Mouse (Mus musculus): ENCODE results near the gene Dlx4. TPM values are rescaled to one million over a fixed set of nuclear protein-coding genes. Genes with fewer than 3 reads are reported as not detected.

The Dlx4 gene
- polyA plus RNA-seq, 1 experiment from 2014 or later = not detected

GRCm38 (mm10) chr11:95096608-95097373 is 49.3 kb downstream of the Dlx4 start:
- Histone ChIP-seq H3K4me3 (no peak overlapping the region), H3K9me3 (no peaks in the 10 kb centered on the region), H3K27ac (no peak overlapping the region; the same call in 1 of the 2 replicates), H3K4me1 (replicated peaks) (peaks cover 11% of the 10 kb centered on the region), H3K27me3 (0 out of 2 replicates have a peak, but pooled peaks cover 12% of the 10 kb centered on the region), H3K36me3 (no peaks in the 10 kb centered on the region), H3K4me2 (no peak overlapping the region), H3K9ac (no peak overlapping the region; the same call in 1 of the 2 replicates)
- WGBS = 51% methylated on average over 4 of the region's 4 CpGs
- ATAC-seq (ENCODE audit: low FRiP score) = no peak

- Histone ChIP-seq H3K9ac (no peak overlapping the region), H3K9me3 (no peaks in the 10 kb centered on the region), H3K4me2 (no peak overlapping the region), H3K27me3 (0 out of 2 replicates have a peak, but pooled peaks cover 11% of the 10 kb centered on the region), H3K4me1 (replicated peaks) (peaks cover 11% of the 10 kb centered on the region), H3K27ac (no peak overlapping the region), H3K4me3 (no peak overlapping the region), H3K36me3 (no peaks in the 10 kb centered on the region)
- WGBS = 82% methylated on average over 10 of the region's 10 CpGs
- ATAC-seq (ENCODE audit: low FRiP score) = no peak
Measured at GRCm38 (mm10) chr11:95095596-95095995, 50.5 kb downstream of the Dlx4 start.

GRCm38 (mm10) chr11:95093077-95093476 is 53.0 kb downstream of the Dlx4 start:
- no peaks in the 10 kb centered on the region for H3K36me3 ChIP-seq
- no peaks in the 10 kb centered on the region for H3K9me3 ChIP-seq
- no peak overlapping the region for H3K9ac ChIP-seq
- H3K27ac ChIP-seq = no peak overlapping the region
- ATAC-seq (ENCODE audit: low FRiP score) = no peak
- no peaks in the 10 kb centered on the region for H3K27me3 ChIP-seq
- peaks cover 11% of the 10 kb centered on the region for H3K4me1 ChIP-seq (replicated peaks)
- WGBS = 90% methylated on average over 5 of the region's 5 CpGs
- no peak overlapping the region for H3K4me3 ChIP-seq
- H3K4me2 ChIP-seq = no peak overlapping the region

Other genes starting within 250 kb of the Dlx4 start
- 128 and 217 TPM in 2 replicates for gene Col1a1, start 210.0 kb downstream of the Dlx4 start, polyA plus RNA-seq (2015; fragmentation: Nextera tagmentation; extraction: Ambion mirVana)
- gene Hils1, start 178.7 kb downstream of the Dlx4 start, polyA plus RNA-seq (2015; fragmentation: Nextera tagmentation; extraction: Ambion mirVana) = not detected in 2 replicates
- 0.23 and 0.52 TPM in 2 replicates for gene Sgca, start 169.9 kb downstream of the Dlx4 start, polyA plus RNA-seq (2015; fragmentation: Nextera tagmentation; extraction: Ambion mirVana)
- 16.9 and 17.3 TPM in 2 replicates for gene Ppp1r9b, start 155.2 kb downstream of the Dlx4 start, polyA plus RNA-seq (2015; fragmentation: Nextera tagmentation; extraction: Ambion mirVana)
- gene Samd14, start 136.4 kb downstream of the Dlx4 start, polyA plus RNA-seq (2015; fragmentation: Nextera tagmentation; extraction: Ambion mirVana) = 132 and 142 TPM in 2 replicates
- 24.2 and 25.5 TPM in 2 replicates for gene Pdk2, start 104.9 kb downstream of the Dlx4 start, polyA plus RNA-seq (2015; fragmentation: Nextera tagmentation; extraction: Ambion mirVana)
- 10.3 and 11.4 TPM in 2 replicates for gene Itga3, start 69.5 kb downstream of the Dlx4 start, polyA plus RNA-seq (2015; fragmentation: Nextera tagmentation; extraction: Ambion mirVana)
- 0.44 and 0.49 TPM in 2 replicates for gene Dlx3, start 26.1 kb downstream of the Dlx4 start, polyA plus RNA-seq (2015; fragmentation: Nextera tagmentation; extraction: Ambion mirVana)
- not detected in 2 replicates for gene Tac4, start 115.3 kb upstream of the Dlx4 start, polyA plus RNA-seq (2015; fragmentation: Nextera tagmentation; extraction: Ambion mirVana)
- 59.8 and 61.0 TPM in 2 replicates for gene Kat7, start 164.0 kb upstream of the Dlx4 start, polyA plus RNA-seq (2015; fragmentation: Nextera tagmentation; extraction: Ambion mirVana)
- 3.5 TPM in 2 replicates for gene Fam117a, start 190.8 kb upstream of the Dlx4 start, polyA plus RNA-seq (2015; fragmentation: Nextera tagmentation; extraction: Ambion mirVana)
- gene Slc35b1, start 238.4 kb upstream of the Dlx4 start, polyA plus RNA-seq (2015; fragmentation: Nextera tagmentation; extraction: Ambion mirVana) = 133 and 135 TPM in 2 replicates

All from hindbrain, embryonic 13.5 days (tissue).